Mouse (Mus musculus) kidney, adult 18-20 months (tissue): Measurements from ENCODE around the gene Cyp46a1.
A peak's percentile ranks its signal among the peaks of the same experiment; 100 is the strongest.

Experiments used
- DNase-seq: peaks from one replicate; pipeline ENCODE4 v3.0.0; 2021

The Cyp46a1 gene

DNA sequence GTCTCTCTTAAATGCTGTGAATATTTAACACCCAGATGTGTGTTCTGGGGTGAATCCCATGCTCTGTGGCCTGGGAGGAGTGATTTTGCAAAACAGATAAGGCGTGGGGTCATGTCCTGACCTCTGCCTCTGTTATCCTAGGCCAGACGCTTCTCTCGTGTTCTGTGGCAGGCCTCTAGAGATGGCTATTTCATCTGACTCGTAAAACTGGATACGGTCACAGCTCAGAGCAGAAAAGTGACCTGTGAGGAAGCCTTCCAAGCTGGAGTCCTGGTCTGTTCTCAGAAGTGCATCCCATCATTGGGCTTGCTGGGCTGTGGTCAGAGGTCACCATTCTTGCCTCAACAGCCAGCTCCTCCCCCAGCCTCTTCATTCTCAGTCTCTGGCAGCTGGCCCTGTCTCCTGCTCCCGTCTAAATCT lies 21.7 kb upstream of the Cyp46a1 start:
- DNase-seq, result no peak

DNA sequence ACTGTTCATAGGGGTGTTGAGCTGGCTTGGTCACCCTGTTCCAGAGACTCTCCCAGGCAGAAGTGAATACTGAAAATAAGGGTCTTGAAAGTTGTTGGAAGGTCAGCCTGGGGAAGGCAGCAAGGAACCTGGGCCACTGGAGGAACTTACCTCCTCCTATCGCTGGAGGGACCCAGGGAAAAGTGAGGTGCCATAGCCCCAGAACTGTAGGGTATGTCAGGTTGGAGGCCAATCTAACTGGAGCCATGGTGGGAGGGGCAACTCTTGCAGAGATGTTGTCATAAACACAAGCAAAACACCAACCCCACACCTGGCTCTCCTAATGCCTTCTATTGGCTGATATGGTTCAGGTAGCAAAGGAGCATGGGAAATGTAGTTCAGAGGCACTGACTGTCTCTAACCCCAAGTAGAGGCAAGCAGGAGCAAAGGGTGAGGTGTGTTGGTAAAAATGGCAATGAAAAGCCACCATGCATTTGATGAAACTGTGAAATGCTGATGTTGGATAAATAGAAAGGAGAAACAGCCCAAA lies 20.9 kb upstream of the Cyp46a1 start:
- no peak for DNase-seq

DNA sequence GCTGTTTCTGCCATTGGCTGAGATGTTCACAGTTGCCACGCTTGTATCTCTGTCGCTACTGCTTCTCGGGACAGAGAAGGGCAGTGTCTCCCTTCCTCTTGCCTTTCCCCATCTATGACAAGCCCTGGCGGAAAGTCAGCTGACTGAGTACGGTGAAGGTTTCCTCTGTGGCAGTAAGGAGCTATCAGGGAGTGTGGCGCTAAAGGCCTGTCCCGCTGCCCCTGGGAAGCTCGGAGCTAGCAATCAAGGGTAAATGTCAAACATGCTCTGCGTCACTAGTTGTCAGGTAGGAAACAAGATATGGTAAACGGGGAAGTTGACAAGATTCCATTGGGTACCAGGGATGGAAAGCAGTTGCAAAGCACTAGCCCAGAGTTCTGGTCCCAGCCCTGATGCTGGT lies 18.4 kb upstream of the Cyp46a1 start:
- no peak for DNase-seq

DNA sequence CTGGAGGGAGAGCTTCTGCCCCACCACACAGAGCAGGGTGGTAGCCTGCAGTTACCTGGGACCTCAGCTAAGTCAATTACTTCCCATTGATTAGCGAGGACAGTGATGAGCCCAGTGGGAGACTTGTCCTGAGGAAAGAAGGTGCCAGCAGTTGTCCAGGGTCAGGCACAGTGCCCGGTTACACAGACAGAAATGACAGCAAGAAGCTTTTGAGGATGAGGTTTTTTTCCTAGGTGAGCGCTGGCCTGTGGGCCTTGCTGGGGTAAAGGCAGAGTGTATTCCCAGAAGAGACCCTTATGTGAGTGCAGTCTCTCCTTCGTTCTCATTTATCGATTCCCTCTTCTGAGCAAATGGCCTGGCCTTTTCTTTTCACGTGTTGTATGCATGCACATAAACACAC lies 17.5 kb upstream of the Cyp46a1 start:
- no peak for DNase-seq

DNA sequence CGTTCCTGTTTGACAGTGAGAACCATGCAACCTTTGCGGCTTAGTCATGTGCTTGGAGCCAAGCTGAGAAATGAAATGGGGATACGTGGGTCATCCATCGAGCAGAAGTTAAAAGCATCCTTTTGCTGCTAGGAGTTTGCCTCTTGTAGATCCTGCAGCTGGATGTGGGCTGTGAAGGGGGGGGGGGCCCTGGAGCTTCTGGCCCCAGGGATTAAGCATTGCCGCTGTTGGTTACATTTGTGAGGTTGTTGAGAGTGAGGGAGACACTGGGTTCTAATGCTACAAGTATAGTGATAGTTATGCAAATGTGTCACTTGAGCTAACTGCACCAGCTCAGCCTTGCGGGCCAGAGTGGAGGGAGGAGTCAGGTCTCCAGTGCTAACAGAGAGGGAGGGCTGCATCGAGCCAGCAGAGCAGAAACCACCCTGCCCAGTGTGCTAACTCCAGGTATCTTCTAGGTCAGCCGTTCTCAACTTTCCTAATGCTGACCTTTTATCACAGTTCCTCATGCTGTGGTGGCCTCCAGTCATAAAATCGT lies 16.9 kb upstream of the Cyp46a1 start:
- DNase-seq, result no peak

DNA sequence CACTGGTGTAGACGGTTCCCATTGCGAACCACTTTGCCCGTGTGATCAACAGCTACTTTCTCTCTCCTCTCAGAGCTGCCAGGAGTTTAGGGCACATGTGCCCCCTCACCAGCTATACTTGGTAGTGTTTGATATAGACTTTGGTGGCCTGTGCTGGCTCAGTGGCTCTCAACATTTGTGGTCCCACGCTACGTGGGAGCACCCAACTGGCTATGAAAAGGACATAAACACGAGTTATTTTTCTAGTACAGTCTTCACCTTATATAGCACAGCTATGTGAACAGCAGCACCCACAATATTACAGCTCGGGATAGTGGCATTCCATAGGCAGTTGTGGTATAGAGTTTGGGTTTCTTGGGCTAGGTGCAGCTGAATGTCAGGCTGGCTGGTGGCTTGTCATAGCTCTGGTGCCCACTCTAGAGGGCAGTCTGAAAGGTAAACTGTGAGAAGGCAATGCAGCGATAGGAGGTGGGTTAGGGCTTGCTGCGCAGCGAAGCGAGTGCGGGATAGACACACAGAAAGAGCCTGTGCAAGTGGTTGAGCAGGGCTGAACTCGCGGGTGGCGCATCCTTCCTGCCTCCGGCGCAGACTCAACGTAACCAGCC lies 16.3 kb upstream of the Cyp46a1 start:
- DNase-seq, result no peak

DNA sequence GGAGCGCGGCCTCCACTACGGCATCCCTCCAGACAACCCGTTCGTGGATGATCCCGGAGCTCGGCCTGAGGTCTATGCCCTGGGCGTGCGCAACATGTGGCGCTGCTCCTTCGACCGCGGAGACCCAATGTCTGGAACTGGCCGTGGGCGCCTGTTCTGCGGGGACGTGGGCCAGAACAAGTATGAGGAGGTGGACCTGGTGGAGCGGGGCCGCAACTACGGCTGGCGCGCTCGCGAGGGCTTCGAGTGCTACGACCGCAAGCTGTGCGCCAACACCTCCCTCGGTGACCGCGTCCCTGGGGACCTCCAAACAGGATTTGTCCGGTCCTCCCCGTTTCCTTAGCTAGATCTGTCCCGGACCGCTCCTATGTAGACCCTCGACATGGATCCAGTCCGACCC lies 15.7 kb upstream of the Cyp46a1 start:
- no peak for DNase-seq

DNA sequence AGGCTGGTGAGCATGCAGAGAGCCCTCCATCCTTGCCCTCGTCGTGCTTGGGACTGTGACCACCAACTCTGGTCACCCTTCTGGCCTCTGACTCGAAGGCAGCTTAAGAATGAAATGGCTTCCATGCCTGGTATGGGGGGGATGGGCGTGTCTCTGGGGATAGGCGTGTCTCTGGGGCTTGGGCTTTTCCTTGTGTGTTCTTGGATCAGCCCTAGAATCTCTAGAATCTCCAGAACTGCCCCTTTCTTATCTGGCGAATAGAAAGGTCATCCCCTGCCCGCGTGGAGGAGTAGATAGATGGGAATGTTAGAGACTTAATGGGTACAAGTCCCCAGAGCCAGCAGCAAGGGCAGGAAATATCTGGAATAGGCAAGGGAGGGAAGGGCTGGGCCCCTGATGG lies 14.1 kb upstream of the Cyp46a1 start:
- no peak for DNase-seq

DNA sequence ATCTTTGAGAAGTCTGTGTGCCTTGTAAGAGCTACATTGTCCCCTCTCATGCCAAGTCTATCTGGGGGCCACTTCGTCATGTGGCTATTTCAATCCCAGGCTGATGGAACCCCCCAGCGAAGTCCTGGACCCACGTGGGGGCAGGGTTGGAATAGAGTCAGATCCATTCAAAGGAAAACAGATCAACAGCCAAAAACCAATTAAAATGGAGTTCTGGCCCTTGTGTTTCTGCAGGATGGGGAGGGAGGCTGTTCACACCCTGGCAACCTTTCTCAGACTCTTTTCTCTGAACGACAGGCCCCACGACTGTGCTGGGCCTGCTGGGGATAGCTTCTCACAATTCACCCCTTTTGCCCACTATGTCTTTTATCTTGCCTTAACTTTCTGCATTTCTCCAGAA lies 7.8 kb upstream of the Cyp46a1 start:
- DNase-seq, result no peak

DNA sequence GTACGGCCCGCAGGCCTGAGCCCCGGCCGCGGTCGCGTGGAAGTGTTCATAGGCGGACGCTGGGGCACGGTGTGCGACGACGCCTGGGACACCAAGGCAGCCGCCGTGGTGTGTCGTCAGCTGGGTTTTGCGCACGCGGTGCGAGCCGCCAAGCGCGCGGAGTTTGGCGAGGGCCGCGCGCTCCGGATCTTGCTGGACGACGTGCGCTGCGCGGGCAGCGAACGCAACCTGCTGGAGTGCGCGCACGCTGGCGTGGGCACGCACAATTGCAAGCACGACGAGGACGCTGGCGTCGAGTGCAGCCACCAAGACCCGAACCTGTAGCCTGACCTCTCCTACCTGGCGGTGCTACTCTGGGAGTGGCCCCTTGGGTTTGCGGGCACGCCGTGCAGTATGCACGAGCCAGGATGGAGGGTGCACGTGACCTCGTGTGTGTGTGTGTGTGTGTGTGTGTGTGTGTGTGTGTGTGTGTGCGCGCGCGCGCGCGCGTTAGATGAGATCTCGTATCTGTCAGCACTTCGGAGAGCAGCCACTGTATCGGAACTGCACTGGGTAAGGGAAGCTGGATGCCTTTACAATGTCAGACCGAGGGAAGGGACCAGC lies 6.2 kb upstream of the Cyp46a1 start:
- DNase-seq, result no peak

DNA sequence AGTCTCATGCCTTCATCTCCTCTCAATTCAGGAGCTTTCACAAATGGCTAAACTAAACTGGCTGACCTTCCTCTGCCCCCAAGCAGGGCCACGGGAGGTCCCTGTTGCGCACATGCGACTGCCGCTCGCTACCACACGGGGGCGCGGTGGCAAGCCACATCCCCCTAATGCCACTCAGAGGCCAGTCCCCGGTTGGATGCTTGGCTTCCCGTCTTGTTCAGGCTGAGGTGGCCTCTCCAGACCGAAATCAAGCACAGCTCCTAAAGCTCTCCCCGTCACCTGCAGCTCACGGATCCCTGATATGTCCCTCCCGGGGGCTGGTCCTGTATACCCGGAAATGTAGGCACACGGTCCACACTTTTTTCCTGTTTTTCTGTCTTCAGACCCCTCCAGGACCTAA lies 1.1 kb upstream of the Cyp46a1 start:
- peak; percentile 86 for DNase-seq

DNA sequence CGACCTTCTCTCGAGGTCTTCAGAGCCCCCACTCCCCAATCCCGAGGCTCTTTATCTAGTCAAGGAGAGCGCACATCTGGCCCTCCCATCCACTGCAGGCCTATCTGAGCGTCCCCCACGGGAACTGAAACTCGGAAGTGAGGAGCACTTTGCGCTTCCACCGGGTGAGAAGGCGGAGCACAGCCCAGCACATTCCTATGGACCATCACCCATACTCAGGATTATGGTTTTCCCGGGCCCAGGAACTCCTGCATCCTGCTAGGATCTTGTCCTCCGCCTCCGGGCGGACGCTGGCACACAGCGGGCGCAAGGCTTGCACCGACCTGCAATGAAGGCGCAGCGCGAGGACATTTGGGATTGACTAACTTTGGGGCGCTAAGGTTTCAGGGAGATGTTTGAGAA lies 699 bp upstream of the Cyp46a1 start:
- no peak for DNase-seq

DNA sequence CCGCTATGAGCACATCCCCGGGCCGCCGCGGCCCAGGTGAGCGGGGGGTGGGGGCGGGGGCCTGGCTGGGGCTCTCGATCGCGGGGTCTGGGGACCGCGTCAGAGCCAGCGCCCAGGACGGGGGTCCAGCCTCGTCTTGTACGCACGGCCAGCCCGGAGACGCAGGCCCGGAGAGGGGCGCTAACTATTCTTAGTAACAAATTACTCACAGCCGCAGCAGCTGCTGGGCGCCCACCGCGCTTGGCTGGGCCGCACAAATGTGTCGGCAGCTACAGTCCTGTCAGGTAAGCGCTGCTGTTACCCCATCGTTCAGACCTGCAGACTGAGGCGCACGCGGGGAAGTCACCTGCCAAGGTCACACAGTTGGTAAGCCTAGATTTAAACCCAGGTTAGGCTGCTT lies 348 bp downstream of the Cyp46a1 start:
- DNase-seq, result peak; percentile 8

DNA sequence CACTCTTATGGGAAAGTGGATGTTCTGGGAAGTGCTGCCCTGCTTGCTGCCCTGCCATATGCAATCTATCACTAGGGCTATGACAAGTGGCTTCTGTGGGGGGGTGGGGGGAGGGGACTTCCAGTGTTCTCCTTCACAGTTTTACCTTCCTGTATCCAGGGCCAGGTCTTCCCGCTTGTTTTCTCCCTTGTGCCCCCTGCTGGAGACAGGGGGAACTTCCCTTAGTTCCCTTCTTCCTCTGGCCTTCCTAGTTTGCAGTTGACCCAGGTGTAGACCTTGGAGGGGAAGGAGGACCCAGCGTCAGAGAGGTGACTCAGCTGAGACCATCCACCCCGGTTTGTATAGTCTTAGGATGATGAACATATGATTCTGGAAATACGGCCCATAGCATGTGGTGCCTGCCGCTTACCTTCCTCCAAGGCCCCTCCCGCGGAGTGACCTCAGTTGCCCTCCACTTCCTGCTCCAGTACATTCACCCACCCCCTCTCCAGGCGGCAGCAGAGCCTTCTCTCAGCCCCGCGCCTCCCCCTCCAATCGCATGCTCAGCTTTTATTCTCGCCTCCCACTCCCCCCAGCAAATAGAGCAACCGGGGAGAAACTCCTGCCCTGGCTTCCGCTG lies 4.5 kb downstream of the Cyp46a1 start:
- peak; percentile 56 for DNase-seq

DNA sequence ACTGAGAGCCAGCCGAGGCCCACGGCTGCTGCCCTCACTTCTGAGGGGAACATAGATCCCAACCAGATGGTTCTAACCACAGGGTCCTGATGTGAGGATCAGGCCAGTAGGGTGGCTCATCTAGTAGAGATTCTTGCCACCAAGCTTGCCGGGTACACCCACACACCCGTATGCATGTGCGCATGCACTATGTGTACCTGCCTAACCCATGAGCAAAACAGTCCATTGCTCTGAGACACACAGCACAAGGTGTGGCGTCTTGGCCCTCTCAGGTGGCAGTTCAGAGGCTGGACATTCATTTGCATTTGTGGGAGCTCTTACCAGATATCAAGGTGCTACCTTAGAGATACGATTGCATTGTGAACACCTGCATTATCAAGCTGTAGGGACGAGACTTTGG lies 14.0 kb downstream of the Cyp46a1 start:
- DNase-seq, result no peak

DNA sequence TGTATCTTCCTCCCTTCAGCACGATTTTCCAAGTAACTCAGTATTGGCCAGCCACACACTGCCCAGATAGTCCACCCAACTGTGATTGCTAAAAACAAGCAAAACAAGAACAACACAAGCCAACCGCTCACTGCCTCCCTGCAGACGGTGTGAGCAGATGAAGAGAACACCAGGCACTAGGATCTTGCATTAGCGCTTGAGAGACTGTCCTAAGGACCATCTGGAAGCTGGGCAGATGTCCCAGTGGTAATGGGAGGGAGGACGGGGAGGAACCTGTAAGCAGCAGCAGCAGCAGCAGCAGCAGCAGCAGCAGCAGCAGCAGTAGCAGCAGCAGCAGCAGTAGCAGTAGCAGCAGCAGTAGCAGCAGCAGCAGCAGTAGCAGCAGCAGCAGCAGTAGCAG lies 14.8 kb downstream of the Cyp46a1 start:
- DNase-seq, result no peak

DNA sequence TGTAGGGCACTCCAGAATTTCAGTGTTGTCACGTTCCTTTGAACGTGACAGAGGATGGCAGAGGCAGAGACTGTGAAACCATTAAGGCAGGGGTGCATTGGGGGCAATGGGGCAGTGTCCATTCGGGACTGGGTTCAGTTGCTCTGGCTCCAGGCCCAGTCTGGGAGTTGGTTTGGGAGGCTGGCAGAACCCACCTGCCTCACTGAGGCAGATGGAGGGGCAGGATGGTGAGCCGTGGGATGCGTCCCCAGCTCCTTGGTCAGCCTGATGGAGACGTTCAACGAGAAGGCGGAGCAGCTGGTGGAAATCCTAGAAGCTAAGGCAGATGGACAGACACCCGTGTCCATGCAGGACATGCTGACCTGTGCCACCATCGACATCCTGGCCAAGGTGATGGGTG lies 16.8 kb downstream of the Cyp46a1 start:
- no peak for DNase-seq

DNA sequence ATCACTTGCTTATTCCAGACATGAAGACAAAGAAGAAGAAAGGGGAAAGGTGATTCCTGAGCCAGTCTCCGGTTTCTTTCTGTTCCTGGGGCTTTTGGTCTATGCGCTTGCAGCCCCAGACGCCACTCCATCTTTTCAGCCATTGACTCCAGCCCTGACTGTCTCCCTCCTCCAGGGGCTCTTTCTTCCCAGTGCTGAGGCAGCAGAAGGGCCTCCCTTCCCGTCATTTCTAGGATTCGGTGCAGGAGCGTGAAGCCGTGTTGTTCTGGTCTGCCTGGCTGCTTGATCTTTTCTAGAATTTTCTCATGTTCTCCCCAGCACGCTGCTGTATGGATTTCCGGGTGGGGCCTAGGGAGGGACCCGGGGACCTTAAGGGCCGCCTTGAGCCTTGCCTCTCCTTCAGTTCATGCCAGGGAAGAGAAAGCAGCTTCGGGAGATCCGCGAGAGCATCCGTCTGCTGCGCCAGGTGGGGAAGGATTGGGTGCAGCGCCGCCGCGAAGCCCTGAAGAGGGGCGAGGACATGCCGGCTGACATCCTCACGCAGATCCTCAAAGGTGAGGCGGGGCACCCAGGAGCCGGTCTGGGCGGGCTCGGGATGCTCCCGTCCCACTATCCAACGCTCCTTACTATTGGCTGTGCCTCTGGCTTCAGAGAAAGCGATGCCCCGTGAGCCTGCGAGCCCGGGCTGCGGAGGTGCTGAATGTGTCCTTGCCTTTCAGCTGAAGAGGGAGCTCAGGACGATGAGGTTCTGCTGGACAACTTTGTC lies 18.4 kb downstream of the Cyp46a1 start:
- no peak for DNase-seq

DNA sequence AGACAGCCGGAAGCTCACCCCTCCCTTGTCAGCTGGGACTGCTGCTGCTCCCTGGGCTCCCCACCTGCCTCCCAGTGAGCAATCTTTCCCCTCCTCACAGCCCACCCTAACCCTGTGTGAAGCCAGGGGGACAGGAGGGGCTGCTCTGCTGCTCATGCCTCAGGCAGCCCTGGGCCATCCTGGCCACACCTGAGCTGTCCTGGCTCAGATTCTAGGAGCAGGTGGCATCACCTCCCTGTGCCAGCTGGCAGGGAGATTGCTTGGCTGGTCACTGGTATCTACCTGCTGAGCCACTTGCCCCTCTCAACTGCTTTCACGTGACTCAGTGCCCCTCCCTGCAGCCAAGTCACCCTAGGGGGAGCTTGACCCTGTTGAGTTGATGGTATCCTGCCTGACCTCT lies 20.1 kb downstream of the Cyp46a1 start:
- no peak for DNase-seq

DNA sequence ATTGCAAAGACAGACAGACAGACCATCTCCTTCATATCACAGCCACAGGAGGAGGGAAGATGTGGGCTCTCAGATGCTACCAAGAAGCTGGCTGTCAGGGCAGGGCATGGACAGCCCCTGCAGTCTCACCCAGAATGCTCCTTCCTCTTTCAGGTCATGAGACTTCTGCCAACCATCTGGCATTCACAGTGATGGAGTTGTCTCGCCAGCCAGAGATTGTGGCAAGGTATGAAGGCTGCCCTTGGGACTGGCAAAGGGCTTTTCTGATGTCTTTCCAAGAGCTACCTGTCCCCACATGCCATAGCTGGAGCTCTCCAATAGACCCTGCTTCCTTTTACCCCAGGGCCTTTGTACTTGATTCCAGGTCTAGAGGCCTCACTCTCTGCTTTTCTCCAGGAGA lies 21.1 kb downstream of the Cyp46a1 start:
- DNase-seq, result no peak

DNA sequence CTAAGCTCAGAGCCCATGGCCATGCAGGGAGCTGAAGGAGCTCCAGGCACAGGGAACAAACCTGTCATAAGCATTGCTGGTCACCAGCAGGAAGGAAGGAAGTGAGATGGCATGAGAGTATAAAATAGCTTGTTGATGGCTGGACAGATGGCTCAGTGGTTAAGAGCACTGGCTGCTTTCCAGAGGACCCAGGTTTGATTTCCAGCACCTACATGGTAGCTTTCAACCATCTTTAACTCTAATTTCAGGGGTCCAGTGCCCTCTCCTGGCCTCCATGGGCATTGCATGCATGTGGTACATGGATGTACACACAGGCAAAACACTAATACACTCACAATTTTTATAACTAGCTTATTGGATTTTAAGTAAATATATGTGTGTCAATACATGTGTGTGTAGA lies 21.8 kb downstream of the Cyp46a1 start:
- no peak for DNase-seq

DNA sequence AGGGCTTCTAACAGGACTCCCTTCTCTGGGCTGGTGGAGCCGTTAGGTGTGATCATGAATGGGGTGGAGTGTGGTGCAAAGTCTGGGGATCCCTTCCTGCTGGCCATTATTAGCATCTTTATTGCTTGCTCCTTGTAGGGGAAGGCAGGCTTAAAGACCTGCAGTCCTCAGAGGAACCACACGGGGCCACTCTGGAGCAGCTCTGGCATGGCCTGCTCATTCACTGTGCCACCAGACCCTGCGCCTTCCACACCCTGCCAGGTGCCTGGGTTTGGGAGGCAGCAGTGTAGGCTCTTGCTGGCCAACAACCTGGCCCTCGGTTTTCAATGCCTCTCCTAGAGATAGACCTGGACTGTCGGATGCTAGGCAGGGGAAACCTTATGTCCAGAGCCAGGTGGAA lies 29.6 kb downstream of the Cyp46a1 start:
- DNase-seq, result peak; percentile 89

DNA sequence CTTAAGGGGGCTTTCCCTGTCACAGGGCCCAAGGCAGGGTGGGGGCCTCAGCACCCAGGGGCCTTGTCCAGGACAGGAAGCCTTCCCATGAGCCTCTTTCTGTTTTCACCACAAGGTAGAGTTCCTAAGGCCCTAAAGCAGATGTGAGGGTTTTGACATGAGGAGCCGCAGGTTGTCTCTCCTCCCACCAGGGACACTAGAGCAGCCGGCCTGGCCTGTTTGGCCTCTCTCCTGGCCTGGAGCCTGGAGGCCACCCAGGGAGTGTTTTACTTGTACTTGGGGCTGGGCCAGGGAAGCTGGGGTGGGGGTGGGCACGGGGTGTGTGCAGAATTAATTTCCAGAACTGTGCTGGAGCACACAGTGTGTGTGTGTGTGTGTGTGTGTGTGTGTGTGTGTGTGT lies 31.2 kb downstream of the Cyp46a1 start:
- peak; percentile 53 for DNase-seq

DNA sequence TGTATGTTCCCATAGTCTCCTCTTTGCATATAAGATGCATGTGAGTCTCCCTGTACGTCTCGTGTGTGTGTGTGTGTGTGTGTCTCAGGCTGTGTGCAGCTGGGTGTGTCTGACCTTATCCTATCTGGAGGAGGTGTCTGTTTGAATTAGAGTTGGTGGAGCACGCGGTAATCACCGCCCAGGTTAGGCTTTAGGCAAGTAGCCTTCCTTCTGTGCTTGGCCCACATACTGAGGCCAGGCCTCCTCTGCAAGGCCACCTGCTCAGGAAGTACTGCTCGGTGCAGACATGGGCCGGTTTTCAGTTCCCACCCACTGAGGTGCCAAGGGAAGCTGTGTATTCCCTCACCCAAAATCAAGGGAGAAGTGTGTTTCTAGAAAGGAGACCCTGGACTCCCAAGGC lies 31.7 kb downstream of the Cyp46a1 start:
- no peak for DNase-seq
